Mouse (Mus musculus) embryonic facial prominence, embryonic 13.5 days (tissue): Measurements from ENCODE around the gene Sys1. TPM values are rescaled to one million over a fixed set of nuclear protein-coding genes. Genes with fewer than 3 reads are reported as not detected.

Experiments
- ATAC-seq: fragments of 200-750 bp; cut with Nextera tagmentation; 2 replicates; pipeline ENCODE4 v1.8.0; 2017; ENCODE audit warnings: low read depth; ENCODE audit not compliant: insufficient number of reproducible peaks, insufficient read depth, low FRiP score, low TSS enrichment
- H3K27ac ChIP-seq: fragments of 300-500 bp; sonication (generic); 2 replicates; pipeline ENCODE4 v1.5.1; 2015; ENCODE audit warnings: moderate library complexity, mild to moderate bottlenecking, inconsistent platforms
- H3K27me3 ChIP-seq: fragments of 300-500 bp; sonication (generic); 2 replicates; pipeline ENCODE4 v1.6.1; 2015; ENCODE audit warnings: mild to moderate bottlenecking, inconsistent platforms
- H3K36me3 ChIP-seq: fragments of 300-500 bp; sonication (generic); 2 replicates; pipeline ENCODE4 v1.6.1; 2015; ENCODE audit warnings: mild to moderate bottlenecking, inconsistent platforms
- H3K4me1 ChIP-seq: fragments of 300-500 bp; sonication (generic); 2 replicates; pipeline ENCODE4 v1.6.1; 2015; ENCODE audit warnings: inconsistent platforms
- H3K4me2 ChIP-seq: fragments of 300-500 bp; sonication (generic); 2 replicates; pipeline ENCODE4 v1.6.1; 2015; ENCODE audit warnings: moderate library complexity, mild to moderate bottlenecking, inconsistent platforms
- H3K4me3 ChIP-seq: fragments of 300-500 bp; sonication (generic); 2 replicates; pipeline ENCODE4 v1.5.1; 2015; ENCODE audit warnings: mild to moderate bottlenecking, inconsistent platforms
- H3K9ac ChIP-seq: fragments of 300-500 bp; sonication (generic); 2 replicates; pipeline ENCODE4 v1.6.1; 2015; ENCODE audit warnings: mild to moderate bottlenecking, inconsistent platforms
- H3K9me3 ChIP-seq: fragments of 300-500 bp; sonication (generic); 2 replicates; pipeline ENCODE4 v1.6.1; 2016; ENCODE audit warnings: inconsistent platforms
- WGBS: fragments of 180-500 bp; shearing (Covaris S2); methylation state at CpG from one replicate; pipeline ENCODE4 v1.1.7; 2015; ENCODE audit warnings: mixed read lengths; 5-methylcytosine and 5-hydroxymethylcytosine counted together
- polyA plus RNA-seq: library from polyadenylated mRNA; unstranded; fragments of >200 nt; fragmentation: Nextera tagmentation; extraction: Ambion mirVana; gene quantifications from 2 replicates; pipeline ENCODE4 v1.2.1, GENCODE M21; 2015

The Sys1 gene
- polyA plus RNA-seq, 1 experiment from 2014 or later, result 65.9 TPM

DNA sequence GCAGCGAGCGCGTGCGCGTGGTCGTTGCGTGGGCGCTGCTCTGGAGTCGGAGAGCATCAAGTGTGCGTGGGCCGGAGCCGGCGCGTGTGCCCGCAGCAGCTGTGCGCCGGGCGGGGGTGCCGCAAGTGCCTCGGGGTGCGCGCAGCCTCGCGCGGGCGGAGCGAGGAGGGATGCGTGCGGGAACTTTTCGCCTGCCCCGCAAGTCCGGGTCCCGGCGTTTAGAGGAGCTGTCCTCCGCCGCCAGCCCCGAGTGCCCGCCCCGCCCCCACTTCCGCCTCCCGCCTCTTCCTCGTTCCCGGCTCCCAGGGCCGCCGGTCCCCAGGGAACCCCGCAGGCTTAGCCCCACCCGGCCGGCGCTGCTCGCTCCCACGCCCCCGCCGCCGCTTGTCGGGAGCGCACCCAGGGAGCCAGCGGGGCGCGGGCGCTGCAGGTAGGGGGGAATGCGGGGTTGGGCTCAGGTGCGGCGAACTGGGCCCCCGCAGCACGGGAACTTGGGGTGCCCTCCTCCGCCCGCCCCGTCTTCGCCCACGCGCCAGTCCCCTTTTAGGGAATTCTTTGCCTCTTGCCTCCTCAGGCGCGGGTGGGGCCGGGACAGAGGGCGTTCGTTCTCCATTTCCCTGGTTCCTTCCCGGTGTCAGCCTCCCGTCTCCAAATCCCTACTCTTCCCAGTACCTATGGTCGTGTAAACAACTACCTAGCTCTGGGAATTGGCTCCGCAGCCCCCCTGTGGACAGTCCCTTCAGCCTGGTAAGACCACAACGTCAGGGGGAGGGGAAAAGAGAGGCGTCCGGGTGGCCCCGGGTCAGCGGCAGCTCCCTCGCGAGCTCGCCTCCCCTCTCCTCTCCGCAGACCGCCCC is 29.7 kb downstream of the Sys1 start:
- peak overlapping the region; percentile 99 for H3K4me2 ChIP-seq
- under 1% methylated on average over 83 of the region's 90 CpGs for WGBS
- H3K27me3 ChIP-seq, result peaks cover 42% of the 10 kb centered on the region
- peak overlapping the region; percentile 72 for H3K9ac ChIP-seq
- H3K27ac ChIP-seq, result no peak overlapping the region
- no peaks in the 10 kb centered on the region for H3K9me3 ChIP-seq
- no peak for ATAC-seq
- peaks cover 8% of the 10 kb centered on the region; the same call in 1 of the 2 replicates for H3K36me3 ChIP-seq
- H3K4me1 ChIP-seq, result peaks cover 15% of the 10 kb centered on the region
- peak overlapping the region; percentile 68 for H3K4me3 ChIP-seq

DNA sequence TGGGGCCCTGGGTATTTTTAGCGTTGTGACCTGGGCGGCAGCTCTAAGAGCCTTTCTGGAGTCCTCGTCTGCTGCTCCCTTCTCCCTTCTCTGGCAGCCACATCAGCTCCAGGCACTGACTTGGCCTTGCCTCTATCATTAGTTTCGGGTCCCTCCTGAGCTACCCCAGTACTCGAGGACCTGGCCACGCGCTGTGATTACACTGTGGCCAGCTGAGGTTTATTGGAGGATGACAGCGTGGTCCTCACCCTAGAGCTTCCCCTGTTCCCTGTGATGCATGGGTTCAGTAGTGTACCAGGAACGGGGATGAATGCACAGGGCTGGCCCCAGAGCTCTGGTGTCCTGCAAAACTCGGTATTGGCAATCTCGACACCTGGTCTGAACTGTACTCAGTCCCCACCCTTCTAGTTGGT is 30.4 kb downstream of the Sys1 start:
- no peaks in the 10 kb centered on the region for H3K9me3 ChIP-seq
- WGBS, result 14% methylated on average over 11 of the region's 11 CpGs
- H3K27ac ChIP-seq, result no peak overlapping the region
- peak overlapping the region; percentile 68 for H3K4me3 ChIP-seq
- H3K9ac ChIP-seq, result peak overlapping the region; percentile 72
- H3K27me3 ChIP-seq, result peaks cover 42% of the 10 kb centered on the region
- H3K4me2 ChIP-seq, result peak overlapping the region; percentile 99
- peaks cover 8% of the 10 kb centered on the region; the same call in 1 of the 2 replicates for H3K36me3 ChIP-seq
- ATAC-seq, result no peak
- H3K4me1 ChIP-seq, result peaks cover 15% of the 10 kb centered on the region

DNA sequence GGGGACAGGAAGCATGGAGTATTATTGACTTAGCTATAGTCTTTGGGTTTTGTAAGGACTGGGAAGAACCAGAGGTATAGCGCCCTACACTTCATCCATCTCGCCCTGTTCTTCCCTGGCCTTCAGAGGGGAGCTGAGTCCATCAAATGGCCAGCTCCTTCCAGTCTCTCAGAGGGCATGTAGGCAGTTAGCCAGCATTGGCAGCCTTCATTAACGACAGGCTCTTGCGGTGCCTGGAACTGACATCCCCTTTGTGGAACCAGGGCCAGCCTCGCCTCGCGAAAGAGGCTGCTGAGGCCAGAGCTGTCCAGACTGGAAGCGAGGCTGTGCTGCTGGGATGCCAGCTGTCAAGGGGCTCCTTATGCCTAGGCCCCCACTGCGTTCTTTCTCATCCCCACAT is 31.0 kb downstream of the Sys1 start:
- H3K9ac ChIP-seq, result no peak overlapping the region
- no peak overlapping the region for H3K4me3 ChIP-seq
- WGBS, result 61% methylated on average over 9 of the region's 9 CpGs

DNA sequence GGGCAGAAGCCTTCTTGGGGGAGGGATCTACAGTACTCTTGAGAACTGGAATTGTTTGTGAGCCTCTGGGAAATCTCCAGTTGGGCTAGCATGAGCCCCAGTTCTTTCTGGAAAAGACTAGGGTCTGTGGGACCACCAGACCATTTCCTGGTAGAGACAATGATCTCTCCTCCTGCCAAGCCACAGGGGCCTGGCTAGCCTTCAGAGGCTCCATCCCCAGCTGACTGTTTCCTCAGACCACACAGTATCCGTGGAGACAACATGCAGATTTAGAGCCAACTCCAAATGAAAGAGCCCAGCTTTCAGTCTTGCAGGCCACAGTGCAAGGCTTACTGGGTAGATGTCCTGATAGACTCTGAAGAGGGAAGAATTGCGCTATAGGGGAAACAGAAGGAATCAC is 37.4 kb downstream of the Sys1 start:
- Histone ChIP-seq H3K36me3 (peaks cover 8% of the 10 kb centered on the region; the same call in 1 of the 2 replicates), H3K9me3 (no peaks in the 10 kb centered on the region), H3K27ac (no peak overlapping the region), H3K4me1 (peaks cover 11% of the 10 kb centered on the region), H3K4me2 (no peak overlapping the region), H3K9ac (no peak overlapping the region), H3K4me3 (no peak overlapping the region), H3K27me3 (no peaks in the 10 kb centered on the region)
- WGBS, result 52% methylated on average over 2 of the region's 2 CpGs
- ATAC-seq, result no peak

More for the DNA sequence above, 31.0 kb downstream of the Sys1 start:
- H3K27ac ChIP-seq, result no peak overlapping the region
- H3K4me1 ChIP-seq, result peaks cover 15% of the 10 kb centered on the region
- no peaks in the 10 kb centered on the region for H3K9me3 ChIP-seq
- no peak overlapping the region for H3K4me2 ChIP-seq
- H3K36me3 ChIP-seq, result peaks cover 8% of the 10 kb centered on the region; the same call in 1 of the 2 replicates
- no peak for ATAC-seq
- H3K27me3 ChIP-seq, result peaks cover 42% of the 10 kb centered on the region

DNA sequence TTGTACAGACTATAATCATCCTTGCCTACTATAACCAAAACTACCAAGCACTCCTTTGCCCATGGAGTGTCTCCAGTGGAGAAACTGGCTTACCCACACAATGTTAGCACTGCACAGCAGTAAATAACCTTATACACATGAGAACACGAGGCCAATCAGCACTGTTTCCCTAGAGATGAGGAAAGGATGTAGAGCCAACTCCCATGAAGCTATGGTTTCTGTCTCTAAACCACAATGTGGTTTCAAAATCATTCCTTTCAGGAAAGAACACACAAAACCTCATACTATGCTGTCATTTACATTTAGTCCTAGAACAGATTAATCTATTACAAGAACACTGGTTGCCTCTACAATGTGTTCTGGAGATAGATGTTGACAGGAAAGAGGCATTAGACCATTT is 39.6 kb downstream of the Sys1 start:
- H3K27me3 ChIP-seq, result no peaks in the 10 kb centered on the region
- 54% methylated on average over 1 of the region's 1 CpGs for WGBS
- H3K4me3 ChIP-seq, result no peak overlapping the region
- peaks cover 11% of the 10 kb centered on the region for H3K4me1 ChIP-seq
- no peaks in the 10 kb centered on the region for H3K9me3 ChIP-seq
- H3K4me2 ChIP-seq, result peak overlapping the region; percentile 87
- no peak for ATAC-seq
- H3K36me3 ChIP-seq, result peaks cover 18% of the 10 kb centered on the region
- H3K9ac ChIP-seq, result no peak overlapping the region
- H3K27ac ChIP-seq, result no peak overlapping the region

DNA sequence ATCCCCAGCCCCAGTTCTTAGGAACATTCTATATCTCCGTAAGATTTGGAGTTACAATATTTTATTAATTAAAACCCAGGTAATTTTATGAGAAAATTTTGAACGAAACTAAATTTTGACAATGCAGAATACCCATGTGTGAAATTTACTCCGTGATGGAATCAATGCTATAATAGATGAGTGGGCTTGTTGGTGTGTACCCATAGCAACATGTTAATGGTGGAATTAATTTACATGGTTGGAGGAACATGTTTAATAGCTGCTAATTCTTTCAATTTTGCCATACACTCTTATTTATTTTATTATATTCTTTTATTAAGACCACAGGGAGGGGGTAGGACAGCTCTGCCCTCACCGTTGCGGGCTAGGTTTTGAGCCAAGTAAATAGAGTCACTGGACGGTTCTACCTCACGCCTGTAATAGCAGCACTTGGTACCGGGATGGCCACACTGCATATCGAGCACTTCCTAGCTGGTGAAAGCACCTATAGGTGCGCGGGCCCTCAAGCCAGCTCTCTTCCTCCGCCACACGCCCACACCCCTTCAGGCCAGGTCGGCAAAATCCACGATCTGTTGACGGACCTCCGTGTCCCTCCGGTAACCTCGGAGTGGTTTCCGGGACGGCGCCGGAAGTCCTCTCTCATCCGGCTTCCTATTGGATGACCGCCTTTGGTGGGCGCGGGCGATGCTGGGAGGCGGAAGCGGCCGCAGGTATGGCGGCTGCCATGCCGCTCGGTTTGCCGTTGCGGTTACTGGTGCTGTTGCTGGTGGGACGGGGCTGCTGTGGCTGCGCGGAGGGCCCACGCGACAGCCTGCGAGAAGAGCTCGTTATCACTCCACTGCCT is 40.3 kb downstream of the Sys1 start, which contains the start of gene Pigt:
Pigt (plus strand) TSS at position 674 of the 844 bp plus-strand sequence.
- Histone ChIP-seq H3K9ac (peak within 1 kb of the TSS; percentile 76), H3K4me1 (peaks cover 11% of the 10 kb centered on the region), H3K27ac (0 out of 2 replicates have a peak within 1 kb of the TSS, but pooled peaks have one; percentile 29), H3K9me3 (no peaks in the 10 kb centered on the region), H3K36me3 (peaks cover 25% of the 10 kb centered on the region), H3K4me3 (peak within 1 kb of the TSS; percentile 78), H3K27me3 (no peaks in the 10 kb centered on the region), H3K4me2 (peak within 1 kb of the TSS; percentile 87)
- 4% methylated on average over 43 of the region's 43 CpGs for whole genome bisulfite sequencing
- peak; percentile 80; the same call in 1 of the 2 replicates for ATAC-seq

DNA sequence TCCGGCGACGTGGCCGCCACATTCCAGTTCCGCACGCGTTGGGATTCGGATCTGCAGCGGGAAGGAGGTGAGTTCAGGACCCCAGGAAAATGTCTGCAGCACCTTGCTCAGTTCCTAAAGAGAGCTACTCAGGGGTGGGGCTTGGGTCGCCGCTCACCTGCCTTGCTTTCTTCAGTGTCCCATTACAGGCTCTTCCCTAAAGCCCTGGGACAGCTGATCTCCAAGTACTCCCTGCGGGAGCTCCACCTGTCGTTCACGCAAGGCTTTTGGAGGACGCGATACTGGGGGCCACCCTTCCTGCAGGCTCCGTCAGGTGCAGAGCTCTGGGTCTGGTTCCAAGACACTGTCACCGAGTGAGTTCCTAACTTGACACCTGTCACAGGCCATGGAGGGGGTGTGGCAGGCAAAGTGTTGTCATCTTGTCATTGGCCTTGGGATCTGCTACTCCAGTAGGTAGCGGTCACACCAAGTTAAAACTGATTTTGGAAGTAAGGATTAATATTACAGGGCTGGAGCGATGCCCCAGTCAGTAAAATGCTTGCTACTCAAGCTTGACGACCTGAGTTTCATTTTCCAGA is 41.0 kb downstream of the Sys1 start:
- H3K9me3 ChIP-seq, result no peaks in the 10 kb centered on the region
- peaks cover 32% of the 10 kb centered on the region for H3K36me3 ChIP-seq
- H3K4me2 ChIP-seq, result peak overlapping the region; percentile 87
- peak overlapping the region; percentile 76 for H3K9ac ChIP-seq
- H3K4me3 ChIP-seq, result peak overlapping the region; percentile 78
- peaks cover 11% of the 10 kb centered on the region for H3K4me1 ChIP-seq
- H3K27me3 ChIP-seq, result no peaks in the 10 kb centered on the region
- no peak overlapping the region for H3K27ac ChIP-seq
- no peak for ATAC-seq
- 6% methylated on average over 21 of the region's 21 CpGs for WGBS

DNA sequence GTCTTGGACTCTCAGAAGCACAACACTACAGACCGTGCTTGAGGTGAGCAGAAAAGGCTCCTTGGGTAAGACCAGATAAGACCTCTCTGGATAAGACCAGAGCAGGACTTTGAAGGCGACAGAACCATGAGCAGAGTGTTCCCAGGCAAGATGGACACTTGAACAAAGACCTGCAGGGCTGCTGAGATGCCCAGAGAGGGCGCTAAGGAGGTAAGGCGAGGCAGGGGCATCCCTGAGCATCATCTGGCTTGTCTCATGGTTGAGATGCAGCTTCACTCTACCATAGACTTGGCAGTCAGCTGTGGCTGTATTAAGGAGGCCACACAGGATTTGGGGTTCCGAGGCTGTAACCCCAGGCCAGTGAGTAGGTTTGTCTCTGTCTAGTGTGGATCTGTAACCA is 42.6 kb downstream of the Sys1 start:
- Histone ChIP-seq H3K9me3 (0 out of 2 replicates have a peak, but pooled peaks cover 6% of the 10 kb centered on the region), H3K4me3 (no peak overlapping the region), H3K4me1 (peaks cover 11% of the 10 kb centered on the region), H3K27ac (no peak overlapping the region), H3K27me3 (no peaks in the 10 kb centered on the region), H3K4me2 (no peak overlapping the region), H3K36me3 (peaks cover 47% of the 10 kb centered on the region), H3K9ac (no peak overlapping the region)
- no peak for ATAC-seq
- 73% methylated on average over 5 of the region's 5 CpGs for WGBS

DNA sequence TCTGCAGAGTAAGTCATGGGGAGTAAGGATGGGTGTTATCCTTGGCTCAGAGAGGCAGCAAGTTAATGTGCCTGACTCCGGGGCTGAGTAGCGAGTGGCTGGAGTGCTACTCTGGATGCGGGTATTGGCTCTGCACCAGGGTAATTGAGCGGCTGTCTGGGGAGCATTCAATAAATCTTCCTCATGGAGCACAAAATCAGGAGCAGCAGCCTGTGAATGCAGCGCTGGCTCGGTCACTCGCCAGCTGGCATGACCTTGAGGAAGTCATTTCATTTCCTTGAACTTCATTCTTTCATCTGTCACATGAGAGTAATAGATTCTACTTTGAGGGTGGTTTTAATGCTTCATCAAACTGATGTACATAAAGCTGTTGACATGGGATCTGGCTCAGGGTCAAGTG is 43.7 kb downstream of the Sys1 start:
- no peak overlapping the region for H3K4me3 ChIP-seq
- H3K4me1 ChIP-seq, result peaks cover 11% of the 10 kb centered on the region
- no peaks in the 10 kb centered on the region for H3K27me3 ChIP-seq
- H3K9ac ChIP-seq, result no peak overlapping the region
- peaks cover 57% of the 10 kb centered on the region for H3K36me3 ChIP-seq
- WGBS, result 93% methylated on average over 7 of the region's 7 CpGs
- no peak overlapping the region for H3K4me2 ChIP-seq
- no peak overlapping the region for H3K27ac ChIP-seq
- no peak for ATAC-seq
- peaks cover 12% of the 10 kb centered on the region for H3K9me3 ChIP-seq

DNA sequence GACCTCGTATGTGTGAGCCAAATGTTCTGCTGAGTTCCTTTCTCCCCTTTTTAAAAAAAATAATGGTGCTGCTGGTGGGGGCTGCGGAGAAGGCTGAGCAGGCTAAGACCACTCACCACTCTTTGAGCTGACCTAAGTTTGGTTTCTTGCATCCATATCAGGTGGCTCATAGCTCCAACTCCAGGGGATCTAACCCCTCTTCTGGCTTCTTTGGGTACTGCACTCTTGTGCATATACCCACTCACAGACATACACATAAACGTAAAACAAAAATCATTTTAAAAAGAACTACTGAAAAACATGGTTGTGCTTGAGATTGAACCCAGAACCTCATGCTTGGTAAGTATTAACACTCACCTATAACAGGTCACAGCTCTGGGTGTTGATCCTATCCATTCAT is 48.2 kb downstream of the Sys1 start:
- Histone ChIP-seq H3K27me3 (no peaks in the 10 kb centered on the region), H3K36me3 (peaks cover 79% of the 10 kb centered on the region), H3K9ac (no peak overlapping the region), H3K4me2 (no peak overlapping the region), H3K9me3 (peaks cover 12% of the 10 kb centered on the region), H3K4me3 (no peak overlapping the region), H3K4me1 (no peaks in the 10 kb centered on the region), H3K27ac (no peak overlapping the region)
- ATAC-seq, result no peak
- WGBS, result 94% methylated on average over 3 of the region's 3 CpGs

DNA sequence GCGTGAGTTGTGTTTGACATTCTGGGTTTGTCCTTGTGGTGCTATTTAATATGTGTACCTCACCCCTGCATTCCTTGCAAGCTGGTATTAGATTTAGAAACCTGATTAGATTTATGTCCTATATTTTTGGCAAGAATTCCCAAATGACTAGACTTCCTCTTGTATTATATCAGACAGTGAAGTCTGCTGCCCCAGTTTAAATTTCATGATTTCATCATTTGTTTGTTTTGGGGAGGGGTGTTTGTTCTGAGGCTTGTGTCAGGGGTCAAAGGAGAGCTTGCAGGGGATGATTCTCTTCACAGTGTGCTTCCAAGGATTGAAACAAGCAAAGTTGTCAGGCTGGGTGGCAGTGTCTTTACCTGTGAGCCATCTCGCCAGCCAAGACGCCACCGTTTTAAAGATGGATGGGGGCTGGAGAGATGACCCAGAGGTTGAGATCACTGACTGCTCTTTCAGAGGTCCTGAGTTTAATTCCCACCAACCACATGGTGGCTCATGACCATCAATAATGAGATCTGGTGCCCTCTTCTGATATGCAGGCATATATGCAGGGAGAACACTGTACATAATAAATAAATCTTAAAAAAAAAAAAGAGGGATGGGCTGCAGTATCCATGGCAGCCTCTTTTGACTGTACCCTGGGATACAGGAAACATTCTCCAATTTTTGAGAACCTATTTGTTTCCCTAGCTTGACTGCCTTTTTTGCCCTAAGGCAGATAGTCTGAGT is 49.0 kb downstream of the Sys1 start:
- 96% methylated on average over 4 of the region's 4 CpGs for WGBS
- Histone ChIP-seq H3K27ac (no peak overlapping the region), H3K4me2 (no peak overlapping the region), H3K4me3 (no peak overlapping the region), H3K36me3 (peaks cover 70% of the 10 kb centered on the region), H3K4me1 (no peaks in the 10 kb centered on the region), H3K9ac (no peak overlapping the region), H3K27me3 (no peaks in the 10 kb centered on the region), H3K9me3 (peaks cover 12% of the 10 kb centered on the region)
- ATAC-seq, result no peak
